Mouse (Mus musculus): ENCODE measurements around the gene Dpp6. TPM values are rescaled to one million over a fixed set of nuclear protein-coding genes. Genes with fewer than 3 reads are reported as not detected.

Gene Dpp6
- polyA plus RNA-seq, 1 experiment from 2014 or later: 1.3 TPM

DNA sequence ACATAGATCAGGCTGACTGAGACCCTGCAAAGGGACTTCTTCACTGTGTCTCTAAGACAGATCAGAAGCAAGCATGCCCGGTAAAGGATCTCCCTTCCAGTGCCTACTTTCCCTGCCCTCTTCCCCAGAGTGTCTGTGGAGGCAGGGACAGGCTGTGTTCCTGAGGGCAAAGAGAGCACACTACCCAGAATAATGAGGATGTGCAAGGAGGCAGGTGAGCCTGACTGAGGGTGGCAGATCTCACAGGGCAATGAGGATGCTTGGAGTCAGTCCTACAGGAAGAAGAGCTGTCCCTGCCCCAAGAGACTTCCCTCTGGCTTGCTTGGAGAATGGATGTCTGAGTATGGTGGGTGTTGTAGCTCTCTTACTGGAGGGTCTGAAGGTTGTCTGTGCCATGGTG lies 445.7 kb downstream of the Dpp6 start:
- Histone ChIP-seq H3K9me3 (replicated peaks; ENCODE audit: low read length) (no peaks in the 10 kb centered on the region), H3K4me1 (replicated peaks; ENCODE audit: insufficient read depth, low read length) (no peaks in the 10 kb centered on the region), H3K9ac (ENCODE audit: low read depth, low read length) (no peak overlapping the region), H3K4me2 (ENCODE audit: low read length) (no peak overlapping the region), H3K27me3 (ENCODE audit: insufficient read depth, low read length) (no peaks in the 10 kb centered on the region), H3K4me3 (replicated peaks; ENCODE audit: low read depth, low read length) (no peak overlapping the region), H3K36me3 (ENCODE audit: insufficient read depth, low read length) (no peaks in the 10 kb centered on the region), H3K27ac (no peak overlapping the region)
- TF ChIP-seq CTCF (IDR thresholded peaks at IDR 0.05; ENCODE audit: low read depth): no peak
- DNase-seq (ENCODE audit: low spot score) (no peak), ATAC-seq (replicated peaks; ENCODE audit: low FRiP score, low read depth) (no peak)
- WGBS: 56% methylated on average over 1 of the region's 1 CpGs

DNA sequence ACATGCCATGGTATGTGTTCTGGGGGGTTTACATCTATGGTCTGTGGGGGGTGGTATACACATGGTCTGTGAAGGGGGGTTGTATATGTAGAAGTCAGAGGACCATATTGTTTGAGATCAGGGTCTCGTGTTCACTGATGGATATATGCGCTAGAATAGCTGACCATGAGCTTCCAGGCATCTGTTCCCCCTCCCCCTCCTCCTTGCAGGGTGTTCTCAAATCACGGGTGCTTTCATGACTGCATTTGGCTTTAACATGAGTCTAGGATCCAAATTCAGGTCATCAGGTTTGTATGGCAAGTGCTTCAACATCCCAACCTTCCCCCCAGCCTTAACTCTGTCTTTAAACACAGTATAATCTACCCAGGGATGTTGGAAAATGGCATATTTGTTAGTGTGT lies 448.3 kb downstream of the Dpp6 start:
- WGBS: 72% methylated on average over 3 of the region's 3 CpGs
- DNase-seq (ENCODE audit: low spot score) (no peak), ATAC-seq (replicated peaks; ENCODE audit: low FRiP score, low read depth) (no peak)
- no peak overlapping the region for H3K9ac ChIP-seq (ENCODE audit: low read depth, low read length)
- no peaks in the 10 kb centered on the region for H3K4me1 ChIP-seq (replicated peaks; ENCODE audit: insufficient read depth, low read length)
- H3K27ac ChIP-seq: no peak overlapping the region
- H3K36me3 ChIP-seq (ENCODE audit: insufficient read depth, low read length): no peaks in the 10 kb centered on the region
- H3K9me3 ChIP-seq (replicated peaks; ENCODE audit: low read length): no peaks in the 10 kb centered on the region
- H3K4me3 ChIP-seq (replicated peaks; ENCODE audit: low read depth, low read length): no peak overlapping the region
- no peaks in the 10 kb centered on the region for H3K27me3 ChIP-seq (ENCODE audit: insufficient read depth, low read length)
- TF ChIP-seq CTCF (IDR thresholded peaks at IDR 0.05; ENCODE audit: low read depth): no peak
- no peak overlapping the region for H3K4me2 ChIP-seq (ENCODE audit: low read length)

DNA sequence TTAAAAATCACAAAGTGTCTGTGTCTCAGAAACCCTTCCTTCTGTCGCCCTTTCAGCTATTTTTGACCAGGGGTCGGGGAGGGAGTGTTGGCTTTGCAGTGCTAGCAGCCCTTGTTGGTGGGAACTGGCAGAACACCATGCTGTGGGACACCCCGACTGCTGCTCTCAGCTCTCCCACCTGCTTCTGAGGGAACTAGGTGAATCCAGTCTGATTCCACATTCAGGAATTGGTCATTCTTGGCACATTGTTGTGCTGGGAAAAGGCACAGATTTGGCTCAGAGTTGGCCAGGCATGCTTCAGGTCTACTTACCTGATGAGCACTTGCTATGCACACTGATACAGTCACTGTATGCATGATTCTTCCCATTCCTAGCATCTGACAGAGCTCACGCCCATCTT lies 454.3 kb downstream of the Dpp6 start:
- Histone ChIP-seq H3K27me3 (ENCODE audit: insufficient read depth, low read length) (no peaks in the 10 kb centered on the region), H3K4me1 (replicated peaks; ENCODE audit: insufficient read depth, low read length) (no peaks in the 10 kb centered on the region), H3K4me3 (replicated peaks; ENCODE audit: low read depth, low read length) (no peak overlapping the region), H3K27ac (no peak overlapping the region), H3K9ac (ENCODE audit: low read depth, low read length) (no peak overlapping the region), H3K9me3 (replicated peaks; ENCODE audit: low read length) (no peaks in the 10 kb centered on the region), H3K4me2 (ENCODE audit: low read length) (no peak overlapping the region), H3K36me3 (ENCODE audit: insufficient read depth, low read length) (no peaks in the 10 kb centered on the region)
- 80% methylated on average over 4 of the region's 4 CpGs for WGBS
- DNase-seq (ENCODE audit: low spot score) (no peak), ATAC-seq (replicated peaks; ENCODE audit: low FRiP score, low read depth) (no peak)
- no peak for TF ChIP-seq CTCF (IDR thresholded peaks at IDR 0.05; ENCODE audit: low read depth)

DNA sequence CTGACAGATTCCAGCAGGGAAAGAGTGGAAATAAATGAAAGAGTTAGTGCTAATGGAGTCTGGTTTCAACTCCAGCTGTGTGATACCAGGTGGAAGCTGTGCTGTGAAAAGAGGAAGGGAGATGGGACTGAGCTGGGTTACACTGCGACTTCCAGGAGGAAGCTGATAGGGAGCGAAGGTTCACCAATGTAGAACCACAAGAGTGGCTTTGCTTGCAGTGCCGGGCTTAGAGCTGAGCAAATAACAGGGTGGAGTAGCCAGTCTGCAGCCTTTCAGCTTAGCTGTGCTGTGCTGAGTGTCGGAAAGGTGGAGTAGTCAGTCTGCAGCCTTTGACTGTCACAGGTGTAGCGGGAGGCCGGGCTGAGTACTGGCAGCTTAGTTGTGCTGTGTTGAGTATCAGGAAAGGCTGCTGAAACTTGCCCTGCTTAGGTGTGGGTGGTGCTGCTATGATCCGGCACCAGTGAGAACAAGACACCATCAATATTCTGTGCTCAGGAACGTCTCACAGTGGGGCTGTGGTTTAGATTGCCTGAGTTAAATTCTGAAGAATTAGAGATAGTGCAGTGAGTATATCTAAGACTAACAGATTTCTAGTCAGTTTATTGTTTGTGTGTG lies 457.9 kb downstream of the Dpp6 start:
- no peaks in the 10 kb centered on the region for H3K4me1 ChIP-seq (replicated peaks; ENCODE audit: insufficient read depth, low read length)
- TF ChIP-seq CTCF (IDR thresholded peaks at IDR 0.05; ENCODE audit: low read depth): no peak
- no peak for DNase-seq (ENCODE audit: low spot score)
- no peaks in the 10 kb centered on the region for H3K9me3 ChIP-seq (replicated peaks; ENCODE audit: low read length)
- H3K4me3 ChIP-seq (replicated peaks; ENCODE audit: low read depth, low read length): no peak overlapping the region
- no peak overlapping the region for H3K27ac ChIP-seq
- H3K27me3 ChIP-seq (ENCODE audit: insufficient read depth, low read length): no peaks in the 10 kb centered on the region
- no peak overlapping the region for H3K9ac ChIP-seq (ENCODE audit: low read depth, low read length)
- no peaks in the 10 kb centered on the region for H3K36me3 ChIP-seq (ENCODE audit: insufficient read depth, low read length)
- no peak for ATAC-seq (replicated peaks; ENCODE audit: low FRiP score, low read depth)
- no peak overlapping the region for H3K4me2 ChIP-seq (ENCODE audit: low read length)
- 62% methylated on average over 8 of the region's 8 CpGs for WGBS

DNA sequence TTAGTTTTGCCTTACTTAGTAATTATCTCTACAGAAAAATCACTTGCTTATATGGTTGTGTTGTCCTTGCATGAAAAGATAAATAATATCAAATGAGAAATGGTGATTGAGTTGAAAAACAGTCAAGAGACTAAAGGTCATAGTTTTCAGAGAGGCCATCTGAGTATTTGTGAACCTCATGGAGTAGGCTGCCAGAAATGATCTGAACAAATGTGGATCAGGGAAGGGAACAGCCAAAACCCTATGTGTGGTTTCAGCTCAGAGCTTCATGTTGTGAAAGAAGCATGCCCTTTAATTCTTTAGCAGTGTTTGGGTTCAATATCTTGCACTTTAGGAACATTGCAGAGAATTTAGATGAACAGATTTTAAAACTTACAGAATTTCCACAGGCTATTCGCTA lies 458.9 kb downstream of the Dpp6 start:
- no peaks in the 10 kb centered on the region for H3K9me3 ChIP-seq (replicated peaks; ENCODE audit: low read length)
- WGBS: 85% methylated on average over 1 of the region's 1 CpGs
- no peak overlapping the region for H3K4me3 ChIP-seq (replicated peaks; ENCODE audit: low read depth, low read length)
- no peaks in the 10 kb centered on the region for H3K4me1 ChIP-seq (replicated peaks; ENCODE audit: insufficient read depth, low read length)
- H3K4me2 ChIP-seq (ENCODE audit: low read length): no peak overlapping the region
- ATAC-seq (replicated peaks; ENCODE audit: low FRiP score, low read depth) (no peak), DNase-seq (ENCODE audit: low spot score) (no peak)
- no peaks in the 10 kb centered on the region for H3K36me3 ChIP-seq (ENCODE audit: insufficient read depth, low read length)
- H3K27ac ChIP-seq: no peak overlapping the region
- TF ChIP-seq CTCF (IDR thresholded peaks at IDR 0.05; ENCODE audit: low read depth): no peak
- H3K9ac ChIP-seq (ENCODE audit: low read depth, low read length): no peak overlapping the region
- no peaks in the 10 kb centered on the region for H3K27me3 ChIP-seq (ENCODE audit: insufficient read depth, low read length)

DNA sequence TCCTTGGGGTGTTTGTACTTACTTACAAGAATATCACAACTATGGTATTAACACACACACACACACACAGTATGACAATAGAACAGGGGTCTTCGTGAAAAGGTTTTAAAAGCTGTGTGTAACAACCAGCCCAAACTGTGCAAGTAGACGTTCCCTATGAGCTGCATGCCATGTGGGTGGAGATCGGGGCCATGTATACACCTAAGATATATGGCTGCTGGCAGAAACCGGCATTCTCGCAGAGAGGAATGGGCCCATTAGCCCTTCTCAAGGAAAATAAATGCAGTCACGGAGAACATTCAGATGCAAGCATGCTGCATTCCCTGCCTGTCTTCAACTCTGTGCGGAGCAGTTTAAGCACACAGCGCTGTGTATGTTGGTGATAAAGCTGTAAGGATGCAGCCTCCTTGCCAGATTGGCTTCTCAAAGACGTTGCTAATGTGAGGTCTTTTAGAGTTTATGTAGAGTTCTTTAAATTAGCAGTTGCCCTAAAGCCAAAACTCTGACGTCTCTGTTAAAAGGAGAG lies 461.2 kb downstream of the Dpp6 start:
- ATAC-seq (replicated peaks; ENCODE audit: low FRiP score, low read depth): no peak
- Histone ChIP-seq H3K36me3 (ENCODE audit: insufficient read depth, low read length) (no peaks in the 10 kb centered on the region), H3K4me1 (replicated peaks; ENCODE audit: insufficient read depth, low read length) (no peaks in the 10 kb centered on the region), H3K4me3 (replicated peaks; ENCODE audit: low read depth, low read length) (no peak overlapping the region), H3K4me2 (ENCODE audit: low read length) (no peak overlapping the region), H3K27ac (no peak overlapping the region), H3K27me3 (ENCODE audit: insufficient read depth, low read length) (no peaks in the 10 kb centered on the region), H3K9me3 (replicated peaks; ENCODE audit: low read length) (no peaks in the 10 kb centered on the region), H3K9ac (ENCODE audit: low read depth, low read length) (no peak overlapping the region)
- no peak for TF ChIP-seq CTCF (IDR thresholded peaks at IDR 0.05; ENCODE audit: low read depth)
- DNase-seq (ENCODE audit: low spot score): no peak
- 57% methylated on average over 10 of the region's 10 CpGs for WGBS

DNA sequence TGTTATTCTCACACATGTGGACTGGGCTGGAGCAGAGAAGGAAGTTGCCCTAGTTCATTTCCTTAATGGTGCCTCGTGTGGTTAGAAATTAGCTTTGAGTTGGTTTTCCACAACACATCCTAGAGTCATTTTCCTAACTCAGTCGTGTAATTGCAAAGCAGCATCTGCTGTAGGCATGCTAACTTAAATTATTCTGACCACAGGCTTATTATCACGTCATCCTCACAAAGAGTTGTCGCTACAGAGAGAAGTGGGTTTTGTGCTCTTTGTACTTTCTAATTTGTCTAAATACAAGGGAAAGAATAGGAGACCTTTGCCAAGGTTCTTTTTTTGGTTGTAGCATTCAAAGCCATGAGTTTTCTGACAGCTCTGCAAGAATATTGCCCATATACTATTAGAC lies 469.9 kb downstream of the Dpp6 start:
- no peak for ATAC-seq (replicated peaks; ENCODE audit: low FRiP score, low read depth)
- 62% methylated on average over 4 of the region's 4 CpGs for WGBS
- no peak for TF ChIP-seq CTCF (IDR thresholded peaks at IDR 0.05; ENCODE audit: low read depth)

More for the DNA sequence above, 469.9 kb downstream of the Dpp6 start:
- Histone ChIP-seq H3K27me3 (ENCODE audit: insufficient read depth, low read length) (no peaks in the 10 kb centered on the region), H3K9me3 (replicated peaks; ENCODE audit: low read length) (no peaks in the 10 kb centered on the region), H3K4me2 (ENCODE audit: low read length) (no peak overlapping the region), H3K4me3 (replicated peaks; ENCODE audit: low read depth, low read length) (no peak overlapping the region), H3K9ac (ENCODE audit: low read depth, low read length) (no peak overlapping the region), H3K36me3 (ENCODE audit: insufficient read depth, low read length) (no peaks in the 10 kb centered on the region), H3K27ac (no peak overlapping the region), H3K4me1 (replicated peaks; ENCODE audit: insufficient read depth, low read length) (no peaks in the 10 kb centered on the region)
- no peak for DNase-seq (ENCODE audit: low spot score)

Measured in kidney, postnatal 0 days (tissue).